Mouse (Mus musculus) liver, postnatal 0 days (tissue): ENCODE results near the gene Chit1.

Experiments used
- CTCF ChIP-seq: sonication (generic); IDR thresholded peaks from 2 replicates; pipeline ENCODE4 v1.5.1; 2016; ENCODE audit warnings: antibody characterized with exemption, low read depth
- EP300 ChIP-seq: IDR thresholded peaks from 2 replicates; pipeline ENCODE4 v1.6.1; 2016; ENCODE audit warnings: antibody characterized with exemption, low read depth, mild to moderate bottlenecking

DNA sequence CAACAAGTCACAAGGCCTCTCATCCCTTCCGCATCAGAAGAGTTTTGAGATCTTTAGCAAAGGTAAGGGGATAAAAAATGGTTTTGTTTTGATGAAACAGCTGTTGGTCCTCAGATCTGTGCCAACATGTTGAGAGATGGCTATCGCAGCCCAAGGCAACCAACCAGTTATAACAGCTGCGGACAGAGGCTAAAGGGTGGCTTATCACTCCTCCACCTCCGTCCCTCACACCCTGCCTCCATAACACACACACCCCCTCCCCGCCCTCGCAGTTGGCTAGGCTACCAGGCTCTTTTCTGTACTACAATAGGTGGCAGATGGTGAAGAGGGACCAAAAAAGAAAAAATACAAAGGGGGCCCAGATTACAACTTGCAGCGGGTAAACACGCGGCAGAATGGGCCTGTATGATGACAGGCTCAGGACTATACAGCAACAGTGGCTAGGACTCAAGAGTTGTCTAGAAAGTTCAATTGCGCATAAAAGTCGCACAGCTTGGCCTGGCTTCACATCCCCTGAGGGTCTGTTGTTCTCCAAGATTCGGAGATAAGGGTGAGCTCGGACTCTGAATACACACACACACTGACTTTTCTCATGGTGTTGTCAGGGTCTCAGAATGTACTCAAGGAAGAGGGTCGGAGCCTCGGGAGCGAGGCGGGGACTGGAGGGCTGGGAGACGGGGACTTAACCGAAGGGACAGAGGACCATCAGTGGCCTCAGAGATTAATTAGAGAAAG lies 32.8 kb upstream of the Chit1 start:
- TF ChIP-seq CTCF, result no peak
- TF ChIP-seq EP300, result peak; percentile 37; the same call in 1 of the 2 replicates
